Mouse (Mus musculus): Measurements from ENCODE around the gene Adra2a. TPM values are rescaled to one million over a fixed set of nuclear protein-coding genes. Genes with fewer than 3 reads are reported as not detected.

Adra2a gene
- polyA plus RNA-seq (2014; fragmentation: Nextera tagmentation; extraction: Ambion mirVana) = 6.3 and 6.4 TPM in 2 replicates

DNA sequence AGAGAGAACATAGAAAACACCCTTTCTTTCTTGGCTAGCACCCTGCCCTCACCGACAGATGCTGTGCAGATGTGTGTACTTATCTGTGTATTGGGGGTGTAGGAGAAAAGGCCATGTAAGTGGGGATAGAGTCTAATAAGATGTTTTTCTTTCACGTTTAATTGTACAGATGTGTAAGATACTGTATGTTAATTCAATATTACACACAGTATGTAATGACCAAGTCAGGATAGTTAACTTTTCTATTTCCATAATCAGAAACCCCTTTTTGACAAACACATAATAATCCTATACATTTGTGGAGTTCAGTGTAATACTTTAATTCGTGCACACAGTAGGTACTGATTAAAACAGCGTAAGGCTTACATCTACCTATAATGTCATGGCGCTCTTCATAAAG is at the start of gene Adra2a:
Gene Adra2a (plus strand): TSS at position 301 of the 400 bp plus-strand sequence.
- H3K4me3 ChIP-seq (ENCODE audit: low read depth, low read length) = peak within 1 kb of the TSS; percentile 54
- H3K9me3 ChIP-seq (ENCODE audit: control insufficient read depth, low read length) = no peaks in the 10 kb centered on the region
- peaks cover 20% of the 10 kb centered on the region; the same call in 1 of the 2 replicates for H3K4me1 ChIP-seq (ENCODE audit: control insufficient read depth, insufficient read depth, low read length)
- H3K4me2 ChIP-seq (ENCODE audit: low read depth, low read length) = peak within 1 kb of the TSS; percentile 96
- WGBS = 70% methylated on average over 5 of the region's 5 CpGs
- peaks cover 14% of the 10 kb centered on the region for H3K27me3 ChIP-seq (ENCODE audit: control insufficient read depth, insufficient read depth, low read length)
- no peaks in the 10 kb centered on the region for H3K36me3 ChIP-seq (ENCODE audit: control insufficient read depth, insufficient read depth, low read length)
- peak within 1 kb of the TSS; percentile 62 for H3K9ac ChIP-seq (replicated peaks; ENCODE audit: low read depth, low read length)
- no peak for ATAC-seq (ENCODE audit: low read depth)
- H3K27ac ChIP-seq (ENCODE audit: low read depth, low read length) = peak within 1 kb of the TSS; percentile 53

DNA sequence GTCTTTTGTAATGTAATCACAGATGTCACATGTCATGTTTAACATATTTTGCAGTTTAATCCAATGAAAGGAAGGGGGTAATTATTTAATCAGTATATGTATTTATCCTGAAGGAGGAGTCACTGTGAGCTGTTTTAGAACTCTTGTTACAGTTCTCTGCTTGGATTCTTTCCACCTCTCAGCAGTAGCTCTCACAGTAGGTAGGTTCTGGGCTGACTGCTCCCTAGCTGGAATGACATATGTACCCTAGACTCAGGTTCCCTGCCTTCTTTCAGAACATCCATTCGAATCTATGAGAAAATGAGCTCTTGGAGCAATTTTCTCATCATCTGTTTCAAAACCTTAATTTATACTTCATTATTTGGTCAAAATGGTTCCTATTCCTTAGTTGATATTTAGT is 49.7 kb upstream of the Adra2a start:
- Histone ChIP-seq H3K27ac (ENCODE audit: low read depth, low read length) (no peak overlapping the region), H3K27me3 (ENCODE audit: control insufficient read depth, insufficient read depth, low read length) (no peaks in the 10 kb centered on the region), H3K36me3 (ENCODE audit: control insufficient read depth, insufficient read depth, low read length) (no peaks in the 10 kb centered on the region), H3K4me1 (ENCODE audit: control insufficient read depth, insufficient read depth, low read length) (no peaks in the 10 kb centered on the region), H3K4me2 (ENCODE audit: low read depth, low read length) (no peak overlapping the region), H3K9ac (replicated peaks; ENCODE audit: low read depth, low read length) (no peak overlapping the region), H3K4me3 (ENCODE audit: low read depth, low read length) (no peak overlapping the region), H3K9me3 (ENCODE audit: control insufficient read depth, low read length) (no peaks in the 10 kb centered on the region)
- 83% methylated on average over 1 of the region's 1 CpGs for WGBS
- ATAC-seq (ENCODE audit: low read depth) = no peak

DNA sequence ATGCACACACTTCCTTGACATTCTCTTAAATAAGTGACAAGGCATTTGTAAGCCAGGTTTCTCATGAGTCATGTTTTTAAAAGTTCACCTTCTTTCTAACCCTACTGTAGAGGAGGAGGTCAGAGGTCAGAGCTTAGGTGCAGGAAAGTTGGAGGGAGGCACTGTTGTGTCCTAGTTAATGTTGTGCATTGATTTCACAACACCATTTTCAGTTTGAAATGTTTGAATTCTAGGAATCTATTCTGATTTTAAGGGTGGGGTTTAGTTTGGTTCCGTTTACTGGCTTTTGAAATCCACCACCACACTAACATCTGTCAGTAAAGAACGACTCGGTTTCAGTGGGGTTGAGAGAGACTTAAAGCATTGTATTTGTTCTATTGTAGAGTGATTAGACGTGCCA is 33.0 kb upstream of the Adra2a start:
- ATAC-seq (ENCODE audit: low read depth) = no peak

DNA sequence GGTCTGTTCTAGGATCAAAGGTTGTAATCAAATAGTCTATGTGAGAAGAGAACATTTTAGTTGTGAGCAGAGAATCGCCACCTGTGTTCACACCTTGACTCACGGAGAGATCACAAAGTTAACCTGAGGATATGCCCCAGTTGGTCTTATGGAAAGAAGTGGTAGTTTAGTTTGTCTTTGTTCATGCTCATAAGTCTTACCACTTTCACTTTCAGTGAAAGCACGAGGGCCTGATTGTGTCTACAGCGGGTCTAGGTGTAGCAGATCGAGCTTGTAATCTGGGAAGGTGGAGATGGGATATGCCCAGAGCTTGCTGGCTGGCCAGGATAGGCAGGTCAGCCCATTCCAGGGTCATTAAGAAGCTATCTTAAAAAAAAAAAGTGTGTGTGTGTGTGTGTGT is 29.0 kb upstream of the Adra2a start:
- Histone ChIP-seq H3K27me3 (ENCODE audit: control insufficient read depth, insufficient read depth, low read length) (no peaks in the 10 kb centered on the region), H3K27ac (ENCODE audit: low read depth, low read length) (no peak overlapping the region), H3K36me3 (ENCODE audit: control insufficient read depth, insufficient read depth, low read length) (no peaks in the 10 kb centered on the region), H3K4me3 (ENCODE audit: low read depth, low read length) (no peak overlapping the region), H3K9ac (replicated peaks; ENCODE audit: low read depth, low read length) (no peak overlapping the region), H3K9me3 (ENCODE audit: control insufficient read depth, low read length) (no peaks in the 10 kb centered on the region), H3K4me2 (ENCODE audit: low read depth, low read length) (no peak overlapping the region), H3K4me1 (ENCODE audit: control insufficient read depth, insufficient read depth, low read length) (no peaks in the 10 kb centered on the region)
- no peak for ATAC-seq (ENCODE audit: low read depth)
- WGBS = 95% methylated on average over 5 of the region's 5 CpGs

More for the DNA sequence above, 33.0 kb upstream of the Adra2a start:
- no peak overlapping the region for H3K4me2 ChIP-seq (ENCODE audit: low read depth, low read length)
- H3K36me3 ChIP-seq (ENCODE audit: control insufficient read depth, insufficient read depth, low read length) = no peaks in the 10 kb centered on the region
- no peak overlapping the region for H3K4me3 ChIP-seq (ENCODE audit: low read depth, low read length)
- no peaks in the 10 kb centered on the region for H3K27me3 ChIP-seq (ENCODE audit: control insufficient read depth, insufficient read depth, low read length)
- no peaks in the 10 kb centered on the region for H3K4me1 ChIP-seq (ENCODE audit: control insufficient read depth, insufficient read depth, low read length)
- WGBS = 49% methylated on average over 4 of the region's 4 CpGs
- H3K9me3 ChIP-seq (ENCODE audit: control insufficient read depth, low read length) = no peaks in the 10 kb centered on the region
- no peak overlapping the region for H3K27ac ChIP-seq (ENCODE audit: low read depth, low read length)
- H3K9ac ChIP-seq (replicated peaks; ENCODE audit: low read depth, low read length) = no peak overlapping the region

DNA sequence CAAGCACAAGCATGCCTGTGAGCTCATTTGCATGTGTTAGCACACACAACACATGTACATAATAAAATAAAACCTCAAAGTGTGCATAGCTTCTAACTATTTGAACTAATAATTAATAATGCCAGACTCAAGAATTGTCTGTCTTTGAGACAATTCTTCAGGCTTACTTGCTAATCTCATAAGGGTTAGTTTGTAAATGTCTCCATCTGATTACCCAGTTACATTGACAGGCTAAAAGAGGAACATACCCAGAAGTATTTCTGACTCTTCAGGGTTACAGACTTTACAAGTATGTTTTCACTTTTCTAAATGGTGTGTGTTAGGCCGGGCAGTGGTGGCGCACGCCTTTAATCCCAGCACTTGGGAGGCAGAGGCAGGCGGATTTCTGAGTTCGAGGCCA is 28.4 kb upstream of the Adra2a start:
- H3K4me3 ChIP-seq (ENCODE audit: low read depth, low read length) = no peak overlapping the region
- 97% methylated on average over 5 of the region's 5 CpGs for WGBS
- no peak overlapping the region for H3K27ac ChIP-seq (ENCODE audit: low read depth, low read length)
- no peaks in the 10 kb centered on the region for H3K4me1 ChIP-seq (ENCODE audit: control insufficient read depth, insufficient read depth, low read length)
- H3K36me3 ChIP-seq (ENCODE audit: control insufficient read depth, insufficient read depth, low read length) = no peaks in the 10 kb centered on the region
- ATAC-seq (ENCODE audit: low read depth) = no peak
- H3K9ac ChIP-seq (replicated peaks; ENCODE audit: low read depth, low read length) = no peak overlapping the region
- no peak overlapping the region for H3K4me2 ChIP-seq (ENCODE audit: low read depth, low read length)
- no peaks in the 10 kb centered on the region for H3K9me3 ChIP-seq (ENCODE audit: control insufficient read depth, low read length)
- H3K27me3 ChIP-seq (ENCODE audit: control insufficient read depth, insufficient read depth, low read length) = no peaks in the 10 kb centered on the region

DNA sequence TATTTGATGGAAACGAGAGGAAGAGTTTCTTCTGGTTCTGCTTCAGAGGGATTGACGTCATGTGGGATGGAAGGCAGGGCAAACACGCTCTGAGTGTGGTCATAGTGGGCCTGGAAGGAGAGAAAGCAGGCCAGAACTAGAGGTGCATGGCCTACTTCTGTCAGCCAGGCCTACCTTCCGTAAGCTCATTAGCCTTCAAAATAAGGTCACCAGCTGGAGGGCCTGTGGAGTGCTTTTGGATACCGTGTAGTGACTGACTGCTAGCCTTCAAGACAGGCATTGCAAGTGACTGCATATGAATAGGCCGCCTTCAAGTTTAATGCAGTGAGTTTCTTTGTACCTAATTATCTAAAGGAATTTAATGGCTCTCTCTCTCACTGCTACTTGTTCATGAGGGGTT is 8.9 kb upstream of the Adra2a start:
- Histone ChIP-seq H3K9ac (replicated peaks; ENCODE audit: low read depth, low read length) (no peak overlapping the region), H3K4me1 (ENCODE audit: control insufficient read depth, insufficient read depth, low read length) (no peaks in the 10 kb centered on the region), H3K27me3 (ENCODE audit: control insufficient read depth, insufficient read depth, low read length) (no peaks in the 10 kb centered on the region), H3K27ac (ENCODE audit: low read depth, low read length) (no peak overlapping the region), H3K9me3 (ENCODE audit: control insufficient read depth, low read length) (no peaks in the 10 kb centered on the region), H3K36me3 (ENCODE audit: control insufficient read depth, insufficient read depth, low read length) (peaks cover 3% of the 10 kb centered on the region; the same call in 1 of the 2 replicates), H3K4me3 (ENCODE audit: low read depth, low read length) (no peak overlapping the region), H3K4me2 (ENCODE audit: low read depth, low read length) (no peak overlapping the region)
- WGBS = 82% methylated on average over 6 of the region's 6 CpGs
- ATAC-seq (ENCODE audit: low read depth) = no peak

DNA sequence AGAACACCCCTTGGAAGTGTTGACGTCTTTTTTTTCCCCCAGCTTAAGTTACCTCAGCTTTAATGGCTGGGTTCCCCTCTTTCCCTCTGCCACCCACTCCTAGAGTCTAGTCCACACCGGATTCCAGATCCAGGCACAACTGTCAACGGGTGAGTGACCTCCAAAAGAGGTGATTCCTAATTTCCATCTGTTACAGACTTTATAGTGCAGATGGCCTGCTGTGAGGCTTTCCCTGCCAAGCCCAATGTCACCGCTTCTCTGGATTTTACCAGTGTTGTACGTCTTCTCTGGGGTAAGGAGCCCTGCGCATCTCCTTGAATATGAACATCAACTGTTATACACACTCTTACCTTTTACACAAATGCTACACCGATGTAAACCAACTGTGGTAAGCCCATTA is 4.5 kb upstream of the Adra2a start:
- Histone ChIP-seq H3K9me3 (ENCODE audit: control insufficient read depth, low read length) (no peaks in the 10 kb centered on the region), H3K36me3 (ENCODE audit: control insufficient read depth, insufficient read depth, low read length) (no peaks in the 10 kb centered on the region), H3K4me3 (ENCODE audit: low read depth, low read length) (no peak overlapping the region), H3K9ac (replicated peaks; ENCODE audit: low read depth, low read length) (no peak overlapping the region), H3K27ac (ENCODE audit: low read depth, low read length) (no peak overlapping the region), H3K4me1 (ENCODE audit: control insufficient read depth, insufficient read depth, low read length) (no peaks in the 10 kb centered on the region), H3K4me2 (ENCODE audit: low read depth, low read length) (no peak overlapping the region), H3K27me3 (ENCODE audit: control insufficient read depth, insufficient read depth, low read length) (no peaks in the 10 kb centered on the region)
- WGBS = 67% methylated on average over 7 of the region's 7 CpGs
- no peak for ATAC-seq (ENCODE audit: low read depth)

DNA sequence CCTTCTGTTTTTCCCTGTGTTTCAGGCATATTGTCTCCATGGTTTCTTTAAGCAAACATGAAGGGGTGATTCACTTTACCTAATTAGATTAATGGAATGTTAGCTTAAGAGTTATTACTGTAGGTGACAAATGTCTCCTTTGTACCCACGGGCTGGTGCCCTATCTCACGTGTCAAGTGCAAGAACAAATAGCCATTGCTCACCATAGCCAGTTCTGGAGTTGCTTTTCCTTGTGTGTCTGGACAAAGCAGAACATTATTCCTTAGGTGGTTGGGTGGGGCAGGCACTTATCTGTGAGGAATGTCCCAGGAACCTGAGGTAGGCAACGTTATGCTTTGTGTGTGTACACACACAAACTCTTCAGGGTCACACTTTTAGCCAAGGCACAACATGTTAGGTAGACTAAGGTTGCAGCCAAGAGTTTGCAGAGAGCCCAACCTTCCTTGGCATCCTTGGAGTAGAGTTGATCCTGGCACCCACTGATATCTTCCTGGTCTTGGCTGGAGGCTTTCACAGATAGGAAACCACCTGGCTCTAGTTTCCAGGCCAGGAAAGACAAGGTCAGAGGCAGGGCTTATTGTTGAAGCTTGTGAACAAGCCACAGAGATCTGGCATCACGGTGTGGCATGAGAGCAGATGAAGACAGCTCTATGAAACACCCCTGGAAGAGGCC is 3.5 kb upstream of the Adra2a start:
- WGBS = 55% methylated on average over 4 of the region's 4 CpGs
- Histone ChIP-seq H3K9me3 (ENCODE audit: control insufficient read depth, low read length) (no peaks in the 10 kb centered on the region), H3K27me3 (ENCODE audit: control insufficient read depth, insufficient read depth, low read length) (no peaks in the 10 kb centered on the region), H3K4me1 (ENCODE audit: control insufficient read depth, insufficient read depth, low read length) (no peaks in the 10 kb centered on the region), H3K4me2 (ENCODE audit: low read depth, low read length) (no peak overlapping the region), H3K4me3 (ENCODE audit: low read depth, low read length) (no peak overlapping the region), H3K36me3 (ENCODE audit: control insufficient read depth, insufficient read depth, low read length) (no peaks in the 10 kb centered on the region), H3K27ac (ENCODE audit: low read depth, low read length) (no peak overlapping the region), H3K9ac (replicated peaks; ENCODE audit: low read depth, low read length) (no peak overlapping the region)
- ATAC-seq (ENCODE audit: low read depth) = no peak

DNA sequence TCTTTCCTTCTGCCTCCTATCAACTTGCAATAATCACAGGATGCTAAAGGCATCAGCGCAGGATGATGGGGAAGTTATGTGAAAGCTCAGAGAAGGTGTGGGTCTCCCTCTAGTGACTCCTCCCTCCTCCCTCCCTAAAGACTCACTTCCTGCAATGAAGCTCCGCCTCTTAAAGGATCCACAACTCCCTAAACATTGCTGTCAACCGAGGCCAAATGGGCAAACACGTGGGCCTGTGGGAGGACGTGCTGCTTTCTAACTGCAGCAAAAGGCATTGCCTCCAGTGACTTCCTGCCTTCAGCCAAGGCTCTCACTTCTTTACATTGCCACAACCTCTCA is 3.0 kb upstream of the Adra2a start:
- Histone ChIP-seq H3K9ac (replicated peaks; ENCODE audit: low read depth, low read length) (no peak overlapping the region), H3K27me3 (ENCODE audit: control insufficient read depth, insufficient read depth, low read length) (no peaks in the 10 kb centered on the region), H3K4me2 (ENCODE audit: low read depth, low read length) (no peak overlapping the region), H3K4me1 (ENCODE audit: control insufficient read depth, insufficient read depth, low read length) (0 out of 2 replicates have a peak, but pooled peaks cover 2% of the 10 kb centered on the region), H3K27ac (ENCODE audit: low read depth, low read length) (no peak overlapping the region), H3K9me3 (ENCODE audit: control insufficient read depth, low read length) (no peaks in the 10 kb centered on the region), H3K36me3 (ENCODE audit: control insufficient read depth, insufficient read depth, low read length) (no peaks in the 10 kb centered on the region), H3K4me3 (ENCODE audit: low read depth, low read length) (no peak overlapping the region)
- ATAC-seq (ENCODE audit: low read depth) = no peak
- 32% methylated on average over 5 of the region's 5 CpGs for WGBS
